Mouse (Mus musculus) limb, embryonic 14.5 days (tissue): Measurements from ENCODE around the gene Rhebl1. TPM values are rescaled to one million over a fixed set of nuclear protein-coding genes. Genes with fewer than 3 reads are reported as not detected.
"Not testable (repeated sequence)": the region's sequence is repeated elsewhere in the genome, so short reads cannot be mapped to it uniquely, and the experiment has no call there.

Source experiments
- ATAC-seq: fragments of 200-750 bp; cut with Nextera tagmentation; 2 replicates; pipeline ENCODE4 v1.8.0; 2017; ENCODE audit warnings: low read depth, moderate number of reproducible peaks, moderate TSS enrichment; ENCODE audit not compliant: low FRiP score
- DNase-seq: peaks from one replicate; pipeline ENCODE4 v3.0.0-alpha.2; 2015; ENCODE audit warnings: low spot score
- H3K27ac ChIP-seq: fragments of 300-500 bp; sonication (generic); replicated peaks from 2 replicates; pipeline ENCODE4 v1.5.1; 2014; ENCODE audit warnings: low read depth, mild to moderate bottlenecking, low read length, moderate library complexity, mixed read lengths
- H3K27me3 ChIP-seq: fragments of 300-500 bp; sonication (generic); 2 replicates; pipeline ENCODE4 v1.6.1; 2014; ENCODE audit warnings: low read length, mixed read lengths; ENCODE audit not compliant: control insufficient read depth, insufficient read depth
- H3K36me3 ChIP-seq: fragments of 300-500 bp; sonication (generic); 2 replicates; pipeline ENCODE4 v1.6.1; 2014; ENCODE audit warnings: mild to moderate bottlenecking, low read length, moderate library complexity, mixed read lengths; ENCODE audit not compliant: control insufficient read depth, insufficient read depth
- H3K4me1 ChIP-seq: fragments of 300-500 bp; sonication (generic); 2 replicates; pipeline ENCODE4 v1.6.1; 2014; ENCODE audit warnings: antibody characterized with exemption, low read length, mixed read lengths; ENCODE audit not compliant: control insufficient read depth, insufficient read depth
- H3K4me2 ChIP-seq: fragments of 300-500 bp; sonication (generic); replicated peaks from 2 replicates; pipeline ENCODE4 v1.6.1; 2014; ENCODE audit warnings: low read depth, mild to moderate bottlenecking, low read length, moderate library complexity; ENCODE audit not compliant: severe bottlenecking
- H3K4me3 ChIP-seq: fragments of 300-500 bp; sonication (generic); replicated peaks from 2 replicates; pipeline ENCODE4 v1.5.1; 2014; ENCODE audit warnings: low read length
- H3K9ac ChIP-seq: fragments of 300-500 bp; sonication (generic); 2 replicates; pipeline ENCODE4 v1.6.1; 2014; ENCODE audit warnings: mild to moderate bottlenecking, low read depth, low read length, moderate library complexity; ENCODE audit not compliant: severe bottlenecking
- H3K9me3 ChIP-seq: fragments of 300-500 bp; sonication (generic); 2 replicates; pipeline ENCODE4 v1.6.1; 2016; ENCODE audit warnings: low read length; ENCODE audit not compliant: control insufficient read depth
- POLR2A ChIP-seq: fragments of 200-500 bp; IDR thresholded peaks from 2 replicates; pipeline ENCODE4 v1.8.0; 2012; ENCODE audit warnings: inconsistent platforms, mild to moderate bottlenecking, moderate library complexity, borderline replicate concordance; ENCODE audit not compliant: insufficient read depth, insufficient read length; ENCODE audit errors: extremely low read depth
- WGBS: fragments of 180-500 bp; shearing (Covaris S2); extraction: QIAGEN DNeasy Blood & Tissue Kit; methylation state at CpG from one replicate; pipeline ENCODE4 v1.1.7; 2014; 5-methylcytosine and 5-hydroxymethylcytosine counted together
- polyA plus RNA-seq, 2 experiments: library from polyadenylated mRNA; depleted of rRNA in 1 of 2; stranded (reverse) in 1 of 2; unstranded in 1 of 2; fragments of >200 nt; fragmentation: Nextera tagmentation in 1 of 2; extraction: Ambion mirVana in 1 of 2; gene quantifications; 2 replicates each; pipeline versions ENCODE4 v1.2.1 to v1.2.3; 2012 to 2014

Rhebl1 gene
- polyA plus RNA-seq, 2 experiments: 12.0 to 14.5 TPM

DNA sequence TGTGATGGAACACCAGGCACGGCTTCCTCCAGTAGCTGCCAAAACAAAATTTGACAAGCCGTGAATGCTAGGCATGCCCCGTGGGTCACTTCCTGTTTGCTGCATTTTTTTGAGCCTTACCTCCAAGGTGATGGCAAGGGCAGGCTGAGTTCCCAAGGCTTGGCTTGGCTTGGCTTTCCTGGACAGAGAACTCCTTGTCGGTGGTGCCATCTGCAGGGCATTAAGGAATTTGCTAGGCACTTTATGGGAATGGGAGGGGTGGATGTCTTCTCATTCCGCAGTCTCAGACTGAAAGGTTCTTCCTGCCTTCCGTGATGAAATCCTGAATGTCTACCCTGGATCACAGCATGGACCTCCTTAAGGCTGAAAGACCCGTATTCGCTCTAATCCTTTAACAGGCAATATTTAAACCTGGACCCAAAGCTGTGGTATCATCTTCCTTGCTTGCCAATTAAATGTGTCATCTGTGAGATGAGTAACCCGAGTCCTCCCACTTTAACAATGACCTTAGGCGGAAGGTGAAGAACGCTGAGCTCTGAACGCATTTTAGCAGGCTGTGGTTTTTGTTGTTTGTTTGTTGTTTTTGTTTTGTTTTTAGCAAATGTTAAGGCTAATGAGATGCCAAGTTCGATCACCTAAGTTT is 34.4 kb upstream of the Rhebl1 start:
- H3K4me2 ChIP-seq: no peak overlapping the region
- no peak overlapping the region for H3K27ac ChIP-seq
- no peaks in the 10 kb centered on the region for H3K9me3 ChIP-seq
- WGBS: 15% methylated on average over 13 of the region's 13 CpGs
- H3K36me3 ChIP-seq: peaks cover 16% of the 10 kb centered on the region
- DNase-seq: peak; percentile 88
- no peak for TF ChIP-seq POLR2A
- H3K4me1 ChIP-seq: peaks cover 6% of the 10 kb centered on the region; the same call in 1 of the 2 replicates
- no peaks in the 10 kb centered on the region for H3K27me3 ChIP-seq
- H3K4me3 ChIP-seq: no peak overlapping the region
- peak; percentile 68; the same call in 1 of the 2 replicates for ATAC-seq
- H3K9ac ChIP-seq: no peak overlapping the region

DNA sequence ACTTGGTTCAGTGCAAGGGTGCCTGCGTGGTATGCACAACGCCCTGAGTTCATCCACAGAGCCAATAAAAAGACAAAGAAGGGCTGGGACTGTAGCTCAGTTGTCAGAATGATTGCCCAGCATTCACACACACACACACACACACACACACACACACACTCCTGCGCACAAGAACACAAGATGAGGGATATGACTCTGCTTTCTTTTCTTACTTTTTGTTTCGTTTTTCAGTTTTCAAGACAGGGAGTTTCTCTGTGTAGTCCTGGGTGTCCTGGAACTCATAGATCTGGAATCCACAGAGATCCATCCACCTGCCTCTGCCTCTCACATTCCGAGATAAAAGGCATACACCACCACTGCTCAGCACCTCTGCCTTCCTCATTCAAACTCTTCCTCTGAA is 33.2 kb upstream of the Rhebl1 start:
- no peak overlapping the region for H3K27ac ChIP-seq
- H3K4me2 ChIP-seq: no peak overlapping the region
- no peak overlapping the region for H3K9ac ChIP-seq
- ATAC-seq: no peak
- H3K4me1 ChIP-seq: peaks cover 2% of the 10 kb centered on the region; the same call in 1 of the 2 replicates
- DNase-seq: no peak
- 82% methylated on average over 5 of the region's 5 CpGs for WGBS
- no peaks in the 10 kb centered on the region for H3K27me3 ChIP-seq
- H3K4me3 ChIP-seq: no peak overlapping the region
- H3K36me3 ChIP-seq: peaks cover 11% of the 10 kb centered on the region
- TF ChIP-seq POLR2A: no peak
- no peaks in the 10 kb centered on the region for H3K9me3 ChIP-seq

DNA sequence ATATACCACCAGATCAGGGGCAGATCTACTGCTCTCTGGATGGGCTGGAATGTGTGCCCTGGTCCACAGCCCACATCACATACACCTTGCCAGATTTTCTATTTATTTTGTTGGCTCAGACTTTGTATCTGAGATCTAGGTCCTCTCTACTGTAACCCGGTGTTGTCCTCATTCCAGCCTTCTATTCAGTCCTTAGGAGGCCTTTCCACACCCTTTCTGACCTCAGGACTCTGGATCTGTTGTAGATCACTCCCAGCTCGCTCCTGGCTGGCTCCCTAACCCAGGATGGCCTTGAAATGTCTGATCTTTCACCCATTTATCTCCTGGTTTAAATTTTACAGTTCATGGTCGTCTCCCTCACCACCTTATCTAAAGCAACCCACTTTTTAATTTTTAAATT is 30.3 kb upstream of the Rhebl1 start:
- H3K9me3 ChIP-seq: no peaks in the 10 kb centered on the region
- H3K9ac ChIP-seq: no peak overlapping the region
- no peak for TF ChIP-seq POLR2A
- no peaks in the 10 kb centered on the region for H3K27me3 ChIP-seq
- WGBS: 75% methylated on average over 3 of the region's 3 CpGs
- H3K4me3 ChIP-seq: no peak overlapping the region
- no peaks in the 10 kb centered on the region for H3K36me3 ChIP-seq
- H3K27ac ChIP-seq: no peak overlapping the region
- no peak overlapping the region for H3K4me2 ChIP-seq
- peaks cover 2% of the 10 kb centered on the region; the same call in 1 of the 2 replicates for H3K4me1 ChIP-seq
- DNase-seq (no peak), ATAC-seq (no peak)

DNA sequence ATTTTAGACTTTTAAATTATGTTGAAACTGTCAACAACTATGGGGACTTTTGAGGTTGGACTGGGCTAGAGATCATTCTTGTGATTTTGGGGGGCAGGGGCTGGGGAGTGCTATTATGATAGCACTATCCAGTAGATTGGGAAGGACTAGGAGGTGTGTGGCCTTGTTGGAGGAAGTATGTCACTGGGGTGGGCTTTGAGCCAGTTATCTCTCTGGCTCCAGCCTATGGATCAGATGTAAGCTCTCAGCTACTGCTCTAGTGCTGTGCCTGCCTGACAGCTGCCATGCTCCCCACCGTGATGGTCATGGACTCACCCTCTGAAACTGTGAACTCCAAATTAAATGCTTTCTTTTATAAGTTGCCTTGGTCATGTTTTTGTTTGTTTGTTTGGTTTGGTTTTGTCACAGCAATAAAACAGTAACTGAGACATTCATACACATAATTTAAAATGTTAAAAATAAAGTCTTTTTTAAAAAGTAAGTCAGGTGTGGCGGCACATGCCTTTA is 28.7 kb upstream of the Rhebl1 start:
- Histone ChIP-seq H3K4me3 (no peak overlapping the region), H3K9ac (no peak overlapping the region), H3K9me3 (no peaks in the 10 kb centered on the region), H3K27ac (no peak overlapping the region), H3K36me3 (no peaks in the 10 kb centered on the region), H3K4me1 (peaks cover 3% of the 10 kb centered on the region; the same call in 1 of the 2 replicates), H3K4me2 (no peak overlapping the region), H3K27me3 (no peaks in the 10 kb centered on the region)
- ATAC-seq (no peak), DNase-seq (no peak)
- WGBS: 77% methylated on average over 2 of the region's 2 CpGs
- TF ChIP-seq POLR2A: no peak

DNA sequence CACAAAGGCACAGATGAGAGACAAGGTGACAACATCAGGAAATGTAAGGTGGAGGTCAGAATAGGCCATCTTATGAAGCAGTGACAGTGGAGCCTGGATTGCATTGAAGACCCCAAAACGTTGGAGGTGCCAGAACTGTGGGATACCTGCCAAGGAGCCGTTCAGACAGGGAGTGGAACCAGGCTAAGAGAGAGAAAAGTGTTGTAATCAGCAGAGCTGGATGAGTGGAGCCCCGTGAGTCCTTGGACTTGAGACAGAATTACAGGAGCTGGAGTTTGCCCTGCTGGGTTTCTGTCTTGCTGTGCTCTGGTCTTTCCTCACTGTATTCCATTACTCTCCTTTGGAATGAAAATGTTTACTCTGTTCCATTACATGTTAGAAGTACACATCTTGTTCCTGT is 28.2 kb upstream of the Rhebl1 start:
- Histone ChIP-seq H3K4me2 (no peak overlapping the region), H3K4me3 (no peak overlapping the region), H3K9ac (peak overlapping the region; percentile 16; the same call in 1 of the 2 replicates), H3K27ac (no peak overlapping the region), H3K9me3 (no peaks in the 10 kb centered on the region), H3K27me3 (no peaks in the 10 kb centered on the region), H3K36me3 (no peaks in the 10 kb centered on the region), H3K4me1 (peaks cover 3% of the 10 kb centered on the region; the same call in 1 of the 2 replicates)
- 76% methylated on average over 3 of the region's 3 CpGs for WGBS
- no peak for TF ChIP-seq POLR2A
- ATAC-seq (no peak), DNase-seq (no peak)

DNA sequence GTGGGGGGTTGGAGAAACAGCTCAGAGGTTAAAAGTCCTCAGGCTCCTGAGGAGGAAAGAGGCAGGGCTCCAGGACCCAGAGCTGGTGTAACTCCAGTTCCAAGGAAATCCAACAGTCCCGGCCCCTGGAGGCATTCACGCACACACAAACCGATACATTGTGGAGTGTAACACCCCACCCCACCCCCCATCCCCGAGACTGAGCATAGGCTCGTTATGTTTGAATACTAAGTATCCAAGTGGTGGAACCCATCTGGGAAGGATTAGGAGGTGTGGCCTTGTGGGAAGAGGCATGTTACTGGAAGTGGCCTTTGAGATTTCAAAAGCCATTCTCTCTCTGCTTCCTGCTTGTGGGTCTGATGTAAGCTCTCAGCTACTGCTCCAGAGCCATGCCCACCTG is 27.2 kb upstream of the Rhebl1 start:
- WGBS: 74% methylated on average over 5 of the region's 5 CpGs
- H3K9me3 ChIP-seq: no peaks in the 10 kb centered on the region
- no peak for ATAC-seq

DNA sequence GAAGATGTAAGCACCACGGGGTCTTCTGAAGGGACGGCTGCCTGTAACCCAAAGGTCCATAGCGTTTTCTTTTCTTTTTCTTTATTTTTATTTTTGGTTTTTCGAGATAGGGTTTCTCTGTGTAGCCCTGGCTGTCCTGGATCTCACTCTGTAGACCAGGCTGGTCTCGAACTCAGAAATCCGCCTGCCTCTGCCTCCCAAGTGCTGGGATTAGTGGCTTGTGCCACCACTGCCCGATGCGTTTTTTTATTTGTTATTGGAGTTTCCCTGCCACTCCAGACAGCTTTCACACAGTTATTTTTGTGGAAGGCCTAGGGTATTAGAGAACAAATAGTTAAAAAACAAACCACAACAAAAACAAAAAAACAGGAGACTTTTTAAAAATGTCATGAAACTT is 24.2 kb upstream of the Rhebl1 start:
- WGBS: 23% methylated on average over 8 of the region's 8 CpGs
- not testable (repeated sequence) for ATAC-seq, H3K27me3 ChIP-seq, DNase-seq, H3K9me3 ChIP-seq, H3K36me3 ChIP-seq
- peak overlapping the region; percentile 94 for H3K4me3 ChIP-seq
- H3K27ac ChIP-seq: peak overlapping the region; percentile 75
- H3K9ac ChIP-seq: peak overlapping the region; percentile 44
- H3K4me1 ChIP-seq: peaks cover 14% of the 10 kb centered on the region; the same call in 1 of the 2 replicates
- H3K4me2 ChIP-seq: peak overlapping the region; percentile 53

More for the DNA sequence above, 27.2 kb upstream of the Rhebl1 start:
- Histone ChIP-seq H3K27ac (no peak overlapping the region), H3K36me3 (no peaks in the 10 kb centered on the region), H3K4me1 (peaks cover 7% of the 10 kb centered on the region; the same call in 1 of the 2 replicates), H3K9ac (no peak overlapping the region), H3K4me2 (no peak overlapping the region), H3K27me3 (no peaks in the 10 kb centered on the region), H3K4me3 (no peak overlapping the region)
- no peak for DNase-seq
- no peak for TF ChIP-seq POLR2A
